Mouse (Mus musculus) embryonic facial prominence, embryonic 15.5 days (tissue): ENCODE measurements around the gene Aspg. TPM values are rescaled to one million over a fixed set of nuclear protein-coding genes. Genes with fewer than 3 reads are reported as not detected.

Experiments
- ATAC-seq: fragments of 200-750 bp; cut with Nextera tagmentation; 2 replicates; pipeline ENCODE4 v1.8.0; 2017; ENCODE audit warnings: low read depth, moderate TSS enrichment; ENCODE audit not compliant: insufficient number of reproducible peaks, low FRiP score, low TSS enrichment
- H3K27ac ChIP-seq: fragments of 300-500 bp; sonication (generic); replicated peaks from 2 replicates; pipeline ENCODE4 v1.5.1; 2015; ENCODE audit warnings: mild to moderate bottlenecking, inconsistent platforms
- H3K27me3 ChIP-seq: fragments of 300-500 bp; sonication (generic); 2 replicates; pipeline ENCODE4 v1.6.1; 2015; ENCODE audit warnings: inconsistent platforms
- H3K36me3 ChIP-seq: fragments of 300-500 bp; sonication (generic); 2 replicates; pipeline ENCODE4 v1.6.1; 2015; ENCODE audit warnings: mild to moderate bottlenecking, inconsistent platforms
- H3K4me1 ChIP-seq: fragments of 300-500 bp; sonication (generic); 2 replicates; pipeline ENCODE4 v1.6.1; 2015; ENCODE audit warnings: inconsistent platforms
- H3K4me2 ChIP-seq: fragments of 300-500 bp; sonication (generic); replicated peaks from 2 replicates; pipeline ENCODE4 v1.6.1; 2015; ENCODE audit warnings: mild to moderate bottlenecking, inconsistent platforms
- H3K4me3 ChIP-seq: fragments of 300-500 bp; sonication (generic); replicated peaks from 2 replicates; pipeline ENCODE4 v1.5.1; 2015; ENCODE audit warnings: mild to moderate bottlenecking, inconsistent platforms
- H3K9ac ChIP-seq: fragments of 300-500 bp; sonication (generic); 2 replicates; pipeline ENCODE4 v1.6.1; 2015; ENCODE audit warnings: inconsistent platforms
- H3K9me3 ChIP-seq: fragments of 300-500 bp; sonication (generic); replicated peaks from 2 replicates; pipeline ENCODE4 v1.6.1; 2016; ENCODE audit warnings: inconsistent platforms
- WGBS: fragments of 180-500 bp; shearing (Covaris S2); methylation state at CpG from one replicate; pipeline ENCODE4 v1.1.7; 2015; 5-methylcytosine and 5-hydroxymethylcytosine counted together
- polyA plus RNA-seq: library from polyadenylated mRNA; unstranded; fragments of >200 nt; fragmentation: Nextera tagmentation; extraction: Ambion mirVana; gene quantifications from 2 replicates; pipeline ENCODE4 v1.2.1, GENCODE M21; 2015

The Aspg gene
- 4.8 and 6.2 TPM in 2 replicates for polyA plus RNA-seq

GRCm38 (mm10) chr12:112106541-112106971 lies at the start of gene Aspg:
TSS of gene Aspg (plus strand) at chr12:112106679.
- Histone ChIP-seq H3K9me3 (no peaks in the 10 kb centered on the region), H3K4me1 (peaks cover 12% of the 10 kb centered on the region; the same call in 1 of the 2 replicates), H3K4me3 (peak within 1 kb of the TSS; percentile 11), H3K9ac (no peak within 1 kb of the TSS), H3K27me3 (no peaks in the 10 kb centered on the region), H3K27ac (no peak within 1 kb of the TSS), H3K4me2 (peak within 1 kb of the TSS; percentile 43), H3K36me3 (no peaks in the 10 kb centered on the region)
- 0 out of 2 replicates have a peak, but pooled peaks have one; percentile 44 for ATAC-seq
- 1% methylated on average over 14 of the region's 14 CpGs for WGBS

DNA sequence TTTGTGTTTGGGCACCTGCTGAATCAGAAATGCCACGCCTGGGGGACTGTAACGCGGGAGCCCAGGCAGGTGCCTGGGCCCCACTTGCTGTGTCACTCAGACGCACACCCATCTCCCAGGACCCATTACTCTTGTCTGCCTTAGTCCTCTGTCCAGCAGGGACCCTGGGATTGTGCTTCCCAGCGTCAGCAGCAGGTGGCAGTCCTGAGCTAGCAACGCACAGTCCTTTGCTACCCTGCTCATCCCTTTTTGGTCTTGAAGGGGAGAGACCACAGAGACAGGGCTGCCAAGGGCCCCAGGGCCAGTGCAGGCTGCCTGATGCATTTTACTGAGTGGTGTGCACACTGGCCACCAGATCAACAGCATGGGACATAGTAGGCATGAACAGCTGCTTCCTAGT lies 28.8 kb upstream of the Aspg start:
- H3K27me3 ChIP-seq: 0 out of 2 replicates have a peak, but pooled peaks cover 3% of the 10 kb centered on the region
- no peak overlapping the region for H3K4me3 ChIP-seq
- ATAC-seq: no peak; the same call in 1 of the 2 replicates
- no peaks in the 10 kb centered on the region for H3K36me3 ChIP-seq
- no peak overlapping the region for H3K9ac ChIP-seq
- no peaks in the 10 kb centered on the region for H3K9me3 ChIP-seq
- H3K27ac ChIP-seq: no peak overlapping the region
- H3K4me1 ChIP-seq: no peaks in the 10 kb centered on the region
- 2% methylated on average over 6 of the region's 6 CpGs for WGBS
- H3K4me2 ChIP-seq: no peak overlapping the region

DNA sequence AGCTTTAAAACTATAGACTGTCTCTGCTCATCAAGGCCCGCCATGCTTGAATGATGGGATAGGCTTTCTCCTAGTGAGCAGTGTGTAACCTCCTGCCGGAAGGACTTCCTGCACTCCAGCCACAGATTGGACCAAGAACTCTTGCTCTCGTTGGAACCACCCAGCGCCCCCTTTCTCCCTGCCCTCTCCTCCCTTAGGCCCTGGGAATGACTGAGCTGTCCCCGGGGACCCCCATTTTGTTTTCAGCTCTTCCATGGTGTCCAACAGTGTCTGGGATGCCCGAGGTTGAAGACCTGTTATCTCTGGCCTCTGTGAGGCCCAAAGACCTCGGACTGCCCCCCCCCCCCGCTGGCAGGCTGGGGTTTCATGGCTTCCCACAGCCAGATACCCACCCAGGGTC lies 26.6 kb upstream of the Aspg start:
- Histone ChIP-seq H3K9me3 (no peaks in the 10 kb centered on the region), H3K9ac (no peak overlapping the region), H3K27me3 (0 out of 2 replicates have a peak, but pooled peaks cover 3% of the 10 kb centered on the region), H3K4me3 (no peak overlapping the region), H3K27ac (no peak overlapping the region), H3K4me2 (no peak overlapping the region), H3K36me3 (no peaks in the 10 kb centered on the region), H3K4me1 (no peaks in the 10 kb centered on the region)
- ATAC-seq: no peak
- 74% methylated on average over 8 of the region's 8 CpGs for WGBS

DNA sequence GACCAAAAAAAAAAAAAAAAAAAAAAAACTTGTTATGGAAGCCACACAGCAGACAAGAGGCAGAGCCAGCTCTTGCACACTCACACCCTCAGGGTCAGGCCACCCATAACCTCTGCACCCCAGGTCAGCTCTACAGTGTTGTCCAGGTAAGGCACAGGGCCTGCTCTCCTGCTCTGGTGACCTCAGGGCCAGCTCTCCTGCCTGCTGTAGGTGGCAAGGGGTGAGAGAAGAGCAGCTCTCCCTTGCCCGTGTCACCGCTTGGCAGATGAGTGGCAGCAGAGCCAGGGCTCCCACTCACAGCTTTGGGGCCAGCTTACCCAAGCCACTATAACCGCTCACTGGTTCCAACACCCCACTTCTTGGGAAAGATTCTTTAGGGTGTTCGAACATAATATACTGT lies 25.6 kb upstream of the Aspg start:
- Histone ChIP-seq H3K36me3 (no peaks in the 10 kb centered on the region), H3K27me3 (0 out of 2 replicates have a peak, but pooled peaks cover 3% of the 10 kb centered on the region), H3K4me3 (no peak overlapping the region), H3K4me2 (no peak overlapping the region), H3K9me3 (no peaks in the 10 kb centered on the region), H3K9ac (no peak overlapping the region), H3K4me1 (no peaks in the 10 kb centered on the region), H3K27ac (no peak overlapping the region)
- no peak for ATAC-seq
- 97% methylated on average over 4 of the region's 4 CpGs for WGBS

DNA sequence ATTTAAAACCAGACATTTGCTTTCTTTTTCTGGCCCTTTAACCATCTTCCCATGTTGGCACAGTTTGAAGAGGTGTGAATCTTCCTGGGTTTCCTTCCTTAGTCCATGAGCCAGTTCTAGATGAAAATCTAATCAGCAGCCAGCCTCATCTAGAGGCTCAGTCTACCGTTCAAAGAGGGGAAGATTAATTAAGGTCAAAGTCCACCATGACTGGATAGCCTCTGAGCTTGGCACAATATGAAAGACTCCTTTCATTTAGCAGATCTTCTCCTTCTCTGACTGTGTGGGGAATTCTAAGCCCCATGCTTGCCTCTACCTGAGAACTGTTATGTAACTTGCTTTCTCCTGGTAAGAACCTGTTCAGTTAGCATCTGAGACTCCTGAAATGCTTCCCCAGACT lies 24.2 kb upstream of the Aspg start:
- no peak for ATAC-seq
- Histone ChIP-seq H3K4me3 (no peak overlapping the region), H3K27ac (no peak overlapping the region), H3K4me2 (no peak overlapping the region), H3K27me3 (0 out of 2 replicates have a peak, but pooled peaks cover 3% of the 10 kb centered on the region), H3K36me3 (no peaks in the 10 kb centered on the region), H3K9ac (no peak overlapping the region), H3K9me3 (no peaks in the 10 kb centered on the region), H3K4me1 (no peaks in the 10 kb centered on the region)
- WGBS: 50% methylated on average over 1 of the region's 1 CpGs

- Histone ChIP-seq H3K27ac (no peak overlapping the region), H3K4me1 (0 out of 2 replicates have a peak, but pooled peaks cover 5% of the 10 kb centered on the region), H3K27me3 (0 out of 2 replicates have a peak, but pooled peaks cover under 1% of the 10 kb centered on the region), H3K4me2 (no peak overlapping the region), H3K9me3 (no peaks in the 10 kb centered on the region), H3K9ac (no peak overlapping the region), H3K36me3 (no peaks in the 10 kb centered on the region), H3K4me3 (no peak overlapping the region)
- WGBS: 70% methylated on average over 3 of the region's 3 CpGs
- ATAC-seq: no peak
Observed at GRCm38 (mm10) chr12:112086250-112086649, 20.2 kb upstream of the Aspg start.

- Histone ChIP-seq H3K27ac (no peak overlapping the region), H3K27me3 (peaks cover 5% of the 10 kb centered on the region; the same call in 1 of the 2 replicates), H3K4me1 (0 out of 2 replicates have a peak, but pooled peaks cover 5% of the 10 kb centered on the region), H3K4me2 (no peak overlapping the region), H3K36me3 (no peaks in the 10 kb centered on the region), H3K9ac (no peak overlapping the region), H3K4me3 (no peak overlapping the region), H3K9me3 (no peaks in the 10 kb centered on the region)
- 41% methylated on average over 6 of the region's 6 CpGs for WGBS
- ATAC-seq: no peak
Observed at GRCm38 (mm10) chr12:112086726-112087125, 19.8 kb upstream of the Aspg start.

GRCm38 (mm10) chr12:112088609-112089324 lies 17.7 kb upstream of the Aspg start:
- 0 out of 2 replicates have a peak, but pooled peaks cover 5% of the 10 kb centered on the region for H3K4me1 ChIP-seq
- H3K4me3 ChIP-seq: no peak overlapping the region
- peaks cover 9% of the 10 kb centered on the region; the same call in 1 of the 2 replicates for H3K27me3 ChIP-seq
- no peak overlapping the region for H3K9ac ChIP-seq
- 51% methylated on average over 12 of the region's 12 CpGs for WGBS
- H3K27ac ChIP-seq: no peak overlapping the region
- H3K4me2 ChIP-seq: no peak overlapping the region
- no peak for ATAC-seq
- no peaks in the 10 kb centered on the region for H3K9me3 ChIP-seq
- H3K36me3 ChIP-seq: no peaks in the 10 kb centered on the region

GRCm38 (mm10) chr12:112091054-112091453 lies 15.4 kb upstream of the Aspg start:
- Histone ChIP-seq H3K4me1 (0 out of 2 replicates have a peak, but pooled peaks cover 5% of the 10 kb centered on the region), H3K4me3 (0 out of 2 replicates have a peak overlapping the region, but pooled peaks have one; percentile 3), H3K9ac (no peak overlapping the region), H3K27me3 (peaks cover 9% of the 10 kb centered on the region; the same call in 1 of the 2 replicates), H3K27ac (no peak overlapping the region), H3K4me2 (peak overlapping the region; percentile 32), H3K36me3 (no peaks in the 10 kb centered on the region), H3K9me3 (no peaks in the 10 kb centered on the region)
- no peak for ATAC-seq
- WGBS: 3% methylated on average over 12 of the region's 12 CpGs

DNA sequence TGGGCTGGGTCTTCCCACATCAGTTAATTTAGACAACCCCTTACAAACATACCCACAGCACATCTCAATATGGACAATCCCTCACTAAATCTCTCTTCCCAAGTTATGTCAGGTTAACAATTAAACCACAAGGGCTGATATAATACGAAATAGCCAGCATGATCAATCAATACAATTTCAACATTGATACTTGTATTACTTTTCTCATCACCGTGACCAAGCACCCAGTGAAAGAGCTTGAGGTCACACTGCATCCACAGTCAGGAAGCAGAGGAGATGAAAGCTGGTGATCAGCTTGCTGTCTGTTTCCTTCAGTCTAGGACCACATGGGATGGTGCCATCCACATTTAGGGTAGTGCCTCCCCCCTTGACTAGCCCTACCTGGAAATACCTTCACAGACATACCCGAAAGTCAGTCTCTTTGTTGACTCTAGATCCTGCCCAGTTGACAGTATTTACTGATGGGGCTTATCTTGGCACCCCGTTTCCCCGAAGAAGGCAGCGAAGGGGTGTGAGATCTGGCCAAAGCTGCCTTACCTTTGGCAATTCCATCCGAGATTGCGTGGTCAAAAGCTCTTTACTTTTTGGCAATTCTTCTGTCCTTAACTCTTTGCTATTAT lies 12.1 kb upstream of the Aspg start:
- H3K9me3 ChIP-seq: no peaks in the 10 kb centered on the region
- H3K4me1 ChIP-seq: peaks cover 9% of the 10 kb centered on the region; the same call in 1 of the 2 replicates
- H3K27me3 ChIP-seq: peaks cover 9% of the 10 kb centered on the region; the same call in 1 of the 2 replicates
- ATAC-seq: no peak
- WGBS: 83% methylated on average over 8 of the region's 8 CpGs
- no peaks in the 10 kb centered on the region for H3K36me3 ChIP-seq
- no peak overlapping the region for H3K9ac ChIP-seq
- no peak overlapping the region for H3K4me2 ChIP-seq
- no peak overlapping the region for H3K4me3 ChIP-seq
- H3K27ac ChIP-seq: no peak overlapping the region

GRCm38 (mm10) chr12:112096051-112096732 lies 10.3 kb upstream of the Aspg start:
- Histone ChIP-seq H3K9ac (no peak overlapping the region), H3K27ac (no peak overlapping the region), H3K27me3 (peaks cover 8% of the 10 kb centered on the region; the same call in 1 of the 2 replicates), H3K4me3 (no peak overlapping the region), H3K4me1 (peaks cover 4% of the 10 kb centered on the region; the same call in 1 of the 2 replicates), H3K9me3 (no peaks in the 10 kb centered on the region), H3K4me2 (no peak overlapping the region), H3K36me3 (no peaks in the 10 kb centered on the region)
- ATAC-seq: 0 out of 2 replicates have a peak, but pooled peaks have one; percentile 39
- 56% methylated on average over 13 of the region's 13 CpGs for WGBS
